Mouse (Mus musculus) midbrain, embryonic 16.5 days (tissue): ENCODE measurements around the gene Dlx6. TPM values are rescaled to one million over a fixed set of nuclear protein-coding genes. Genes with fewer than 3 reads are reported as not detected.

ENCODE experiments used
- ATAC-seq: fragments of 200-750 bp; cut with Nextera tagmentation; 2 replicates; pipeline ENCODE4 v1.8.0; 2017; ENCODE audit warnings: moderate TSS enrichment
- H3K27ac ChIP-seq: fragments of 300-500 bp; sonication (generic); 2 replicates; pipeline ENCODE4 v1.5.1; 2014; ENCODE audit warnings: mild to moderate bottlenecking, low read length, mixed read lengths
- H3K27me3 ChIP-seq: fragments of 300-500 bp; sonication (generic); 2 replicates; pipeline ENCODE4 v1.6.1; 2014; ENCODE audit warnings: low read depth, low read length, mixed read lengths; ENCODE audit not compliant: control insufficient read depth, insufficient read depth
- H3K36me3 ChIP-seq: fragments of 300-500 bp; sonication (generic); 2 replicates; pipeline ENCODE4 v1.6.1; 2014; ENCODE audit warnings: mild to moderate bottlenecking, low read length, moderate library complexity, mixed read lengths; ENCODE audit not compliant: control insufficient read depth, insufficient read depth
- H3K4me1 ChIP-seq: fragments of 300-500 bp; sonication (generic); 2 replicates; pipeline ENCODE4 v1.6.1; 2014; ENCODE audit warnings: mild to moderate bottlenecking, low read length, mixed read lengths; ENCODE audit not compliant: control insufficient read depth, insufficient read depth
- H3K4me2 ChIP-seq: fragments of 300-500 bp; sonication (generic); 2 replicates; pipeline ENCODE4 v1.6.1; 2014; ENCODE audit warnings: mild to moderate bottlenecking, low read length, mixed read lengths
- H3K4me3 ChIP-seq: fragments of 300-500 bp; sonication (generic); 2 replicates; pipeline ENCODE4 v1.5.1; 2014; ENCODE audit warnings: low read depth, mild to moderate bottlenecking, low read length, moderate library complexity, mixed read lengths
- H3K9ac ChIP-seq: fragments of 300-500 bp; sonication (generic); 2 replicates; pipeline ENCODE4 v1.6.1; 2014; ENCODE audit warnings: low read depth, low read length, mixed read lengths
- H3K9me3 ChIP-seq: fragments of 300-500 bp; sonication (generic); replicated peaks from 2 replicates; pipeline ENCODE4 v1.6.1; 2014; ENCODE audit warnings: mild to moderate bottlenecking, low read length, mixed read lengths; ENCODE audit not compliant: control insufficient read depth, poor library complexity, severe bottlenecking
- WGBS: fragments of 180-500 bp; shearing (Covaris S2); extraction: QIAGEN DNeasy Blood & Tissue Kit; methylation state at CpG from one replicate; pipeline ENCODE4 v1.1.7; 2014; 5-methylcytosine and 5-hydroxymethylcytosine counted together
- polyA plus RNA-seq: library from polyadenylated mRNA; unstranded; fragments of >200 nt; fragmentation: Nextera tagmentation; extraction: Ambion mirVana; gene quantifications from 2 replicates; pipeline ENCODE4 v1.2.1, GENCODE M21; 2015

The Dlx6 gene
- polyA plus RNA-seq, 1 experiment from 2014 or later: 1.3 TPM

DNA sequence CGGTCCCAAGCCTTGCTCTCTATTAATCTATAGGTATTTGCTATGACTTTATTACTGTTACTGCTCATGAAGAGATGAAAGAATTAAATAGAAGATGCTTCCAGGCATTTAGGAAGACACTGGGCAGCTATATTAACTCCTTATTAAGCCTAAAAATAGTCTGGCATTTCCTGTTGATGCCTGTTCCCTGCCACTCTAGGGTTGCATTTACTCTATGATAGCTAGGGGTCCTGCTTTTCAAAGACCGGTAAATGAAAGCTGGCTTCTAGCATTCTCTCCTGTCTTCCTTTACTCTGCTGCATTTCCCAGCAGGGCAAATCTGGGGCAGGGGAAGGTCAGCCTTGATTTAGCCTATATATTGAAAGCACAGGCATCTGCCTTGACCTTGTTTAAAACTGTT lies 5.4 kb upstream of the Dlx6 start:
- Histone ChIP-seq H3K36me3 (no peaks in the 10 kb centered on the region), H3K4me2 (peak overlapping the region; percentile 20), H3K9ac (no peak overlapping the region), H3K27me3 (peaks cover 52% of the 10 kb centered on the region), H3K27ac (no peak overlapping the region), H3K4me1 (no peaks in the 10 kb centered on the region), H3K9me3 (no peaks in the 10 kb centered on the region), H3K4me3 (no peak overlapping the region)
- WGBS: 5% methylated on average over 2 of the region's 2 CpGs
- ATAC-seq: no peak

DNA sequence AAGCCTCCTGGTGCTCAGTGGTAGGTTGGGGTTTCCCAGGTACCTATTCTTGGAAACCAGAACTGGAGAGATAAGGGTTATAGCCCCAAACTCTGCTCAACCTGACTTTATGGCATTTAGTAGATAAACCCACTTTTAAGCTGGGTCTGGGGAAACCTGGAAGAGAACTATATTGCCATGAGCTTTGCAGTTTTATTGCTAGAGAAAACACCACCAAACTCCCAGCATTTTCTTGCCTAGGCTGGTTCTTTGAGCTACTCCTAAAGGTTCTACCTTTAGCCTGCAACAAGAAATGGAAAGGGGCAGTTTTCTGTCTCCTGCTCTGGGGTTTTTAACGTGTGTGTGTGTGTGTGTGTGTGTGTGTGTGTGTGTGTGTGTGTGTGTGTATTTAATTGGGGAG lies 4.6 kb upstream of the Dlx6 start:
- whole genome bisulfite sequencing: 0% methylated on average over 1 of the region's 1 CpGs
- ATAC-seq: no peak
- Histone ChIP-seq H3K36me3 (no peaks in the 10 kb centered on the region), H3K27ac (no peak overlapping the region), H3K9ac (no peak overlapping the region), H3K9me3 (no peaks in the 10 kb centered on the region), H3K4me2 (no peak overlapping the region), H3K4me1 (peaks cover 5% of the 10 kb centered on the region; the same call in 1 of the 2 replicates), H3K4me3 (no peak overlapping the region; the same call in 1 of the 2 replicates), H3K27me3 (peaks cover 45% of the 10 kb centered on the region)

DNA sequence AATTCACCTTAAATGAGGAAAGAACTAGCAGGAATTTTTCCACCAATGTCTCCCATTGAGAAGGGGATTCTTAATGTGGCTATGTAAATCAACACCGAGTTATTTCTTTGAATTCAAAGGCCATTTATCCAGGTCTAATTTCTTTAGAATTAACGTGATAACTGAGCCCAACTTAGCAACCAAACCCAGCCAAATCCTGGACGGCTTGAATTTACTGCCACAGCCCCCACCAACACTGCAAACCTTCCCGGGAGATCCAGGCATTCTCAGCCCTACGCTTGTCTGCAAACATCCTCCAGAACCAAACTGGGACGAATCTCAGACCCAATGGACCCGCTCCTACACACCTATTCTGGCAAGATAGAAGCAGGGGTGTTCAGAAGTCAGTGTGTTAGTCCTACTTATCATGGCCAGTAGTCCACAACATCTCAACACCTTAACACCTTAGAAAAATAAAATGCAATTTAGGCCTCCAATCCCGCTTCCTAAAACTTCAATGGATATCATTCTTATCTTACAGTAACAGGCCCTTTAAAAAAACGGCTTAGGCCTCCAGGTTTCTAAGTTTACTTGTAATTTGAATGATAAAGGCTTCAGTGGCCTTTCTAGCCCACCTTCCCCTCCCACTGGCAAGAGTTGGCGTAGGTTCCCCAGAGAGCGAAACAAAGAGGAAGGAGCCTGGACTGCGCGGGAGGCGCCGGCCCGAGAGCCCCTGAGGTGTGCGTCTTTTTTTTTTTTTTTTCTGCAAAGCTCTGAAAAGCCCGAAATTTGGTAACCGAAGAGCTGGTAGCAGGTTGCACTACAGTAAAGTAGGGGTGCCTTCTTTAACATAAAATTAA lies 3.8 kb upstream of the Dlx6 start:
- H3K27ac ChIP-seq: peak overlapping the region; percentile 70
- under 1% methylated on average over 19 of the region's 19 CpGs for WGBS
- peaks cover 9% of the 10 kb centered on the region; the same call in 1 of the 2 replicates for H3K4me1 ChIP-seq
- ATAC-seq: no peak
- H3K27me3 ChIP-seq: peaks cover 48% of the 10 kb centered on the region
- H3K4me2 ChIP-seq: peak overlapping the region; percentile 21; the same call in 1 of the 2 replicates
- no peaks in the 10 kb centered on the region for H3K9me3 ChIP-seq
- no peaks in the 10 kb centered on the region for H3K36me3 ChIP-seq
- no peak overlapping the region for H3K9ac ChIP-seq
- peak overlapping the region; percentile 23 for H3K4me3 ChIP-seq

DNA sequence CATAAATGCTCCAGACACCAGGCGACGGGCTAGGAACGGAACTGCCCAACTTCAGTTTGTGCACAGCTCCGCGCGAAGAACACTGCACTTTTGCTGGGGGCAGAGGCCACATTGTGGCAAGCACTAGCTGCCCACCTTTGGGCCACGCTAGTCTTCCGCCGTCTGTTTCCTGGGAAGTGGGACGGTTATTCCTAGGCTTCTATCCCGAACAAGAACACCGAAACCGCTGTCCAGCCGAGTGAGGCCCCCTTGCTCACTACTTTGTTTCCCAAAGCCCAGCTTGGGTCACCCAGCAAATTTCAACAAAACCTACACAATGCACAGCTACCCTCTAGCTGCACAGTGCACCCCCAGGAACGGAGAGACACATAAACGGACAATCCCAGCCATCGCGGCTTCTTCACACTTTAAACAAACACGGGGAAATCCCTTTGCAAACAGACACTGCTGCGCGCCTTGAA lies 3.2 kb upstream of the Dlx6 start:
- peak overlapping the region; percentile 23 for H3K4me3 ChIP-seq
- peak overlapping the region; percentile 21 for H3K4me2 ChIP-seq
- ATAC-seq: no peak
- WGBS: under 1% methylated on average over 21 of the region's 21 CpGs
- H3K27me3 ChIP-seq: peaks cover 43% of the 10 kb centered on the region
- 0 out of 2 replicates have a peak overlapping the region, but pooled peaks have one; percentile 24 for H3K9ac ChIP-seq
- H3K4me1 ChIP-seq: peaks cover 9% of the 10 kb centered on the region; the same call in 1 of the 2 replicates
- H3K36me3 ChIP-seq: no peaks in the 10 kb centered on the region
- H3K27ac ChIP-seq: peak overlapping the region; percentile 70
- H3K9me3 ChIP-seq: no peaks in the 10 kb centered on the region

DNA sequence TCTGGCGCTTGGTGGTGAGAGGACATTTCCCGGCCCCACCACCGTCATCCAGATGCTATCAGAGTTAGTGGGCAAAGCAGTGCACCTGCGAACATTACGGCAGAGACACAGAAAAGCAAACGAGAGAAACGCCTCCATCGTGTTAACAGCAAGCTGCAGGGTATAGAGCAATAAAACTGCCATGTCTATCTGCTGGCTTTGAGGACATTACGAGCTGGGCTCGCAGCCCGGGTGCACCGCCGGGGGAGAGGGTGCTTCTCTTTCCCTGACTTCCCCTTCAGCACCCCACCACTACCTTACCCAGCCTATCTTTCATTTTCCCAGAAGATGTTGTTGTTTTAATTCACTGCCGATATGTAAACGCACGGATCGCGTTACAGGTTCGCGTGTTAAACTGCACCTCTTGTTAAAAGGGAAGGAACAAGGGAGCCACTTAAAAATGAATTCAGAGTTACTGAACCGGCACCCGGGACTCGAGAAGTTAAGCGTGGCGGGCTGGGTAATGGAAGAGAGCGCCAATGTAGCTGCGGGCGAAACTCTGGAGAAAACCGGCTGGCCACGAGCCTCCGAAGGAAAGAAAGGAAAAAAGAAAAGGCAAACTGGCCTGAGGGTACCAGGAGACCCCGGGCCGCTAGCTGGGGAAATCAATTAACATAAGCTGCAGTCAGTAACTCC lies 2.6 kb upstream of the Dlx6 start:
- Histone ChIP-seq H3K27ac (peak overlapping the region; percentile 70), H3K4me2 (peak overlapping the region; percentile 20), H3K9ac (0 out of 2 replicates have a peak overlapping the region, but pooled peaks have one; percentile 18), H3K27me3 (peaks cover 43% of the 10 kb centered on the region), H3K4me3 (peak overlapping the region; percentile 23), H3K9me3 (no peaks in the 10 kb centered on the region), H3K4me1 (peaks cover 9% of the 10 kb centered on the region; the same call in 1 of the 2 replicates), H3K36me3 (no peaks in the 10 kb centered on the region)
- under 1% methylated on average over 33 of the region's 33 CpGs for WGBS
- ATAC-seq: no peak

DNA sequence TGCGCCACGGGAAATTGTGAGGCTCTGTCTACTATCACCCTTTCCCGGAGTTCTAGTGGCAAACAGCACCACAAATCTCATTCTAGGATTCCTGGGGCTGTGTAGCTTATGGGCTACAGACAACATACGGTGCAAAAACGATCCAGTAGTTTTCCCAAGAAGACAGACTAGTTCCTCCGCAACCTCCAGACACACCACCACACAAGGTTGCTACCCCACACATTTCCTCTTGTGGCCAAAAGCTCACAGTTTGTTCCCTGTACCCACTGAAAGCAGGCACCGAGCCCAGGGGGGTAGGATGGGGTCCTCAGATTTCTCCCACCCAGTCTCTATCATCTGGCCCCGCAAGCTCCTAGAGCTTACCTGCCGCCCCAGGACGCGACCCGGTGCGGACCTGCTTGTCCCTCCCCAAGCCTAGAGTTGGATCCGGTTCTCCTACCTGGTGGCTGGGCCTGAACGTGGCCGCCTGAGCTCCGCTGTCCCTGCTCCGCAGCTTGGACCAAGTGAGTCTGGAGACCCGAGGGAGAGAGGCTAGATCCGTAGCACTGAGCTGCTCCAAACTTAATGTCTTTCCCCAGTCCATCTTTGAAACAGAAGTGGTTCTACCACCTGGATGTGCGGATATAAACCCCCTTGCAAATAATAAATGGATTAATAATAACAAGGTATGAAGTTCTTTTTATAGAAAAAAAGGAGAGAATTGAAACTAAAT lies 1.9 kb upstream of the Dlx6 start:
- no peak for ATAC-seq
- under 1% methylated on average over 21 of the region's 21 CpGs for WGBS
- Histone ChIP-seq H3K36me3 (no peaks in the 10 kb centered on the region), H3K27me3 (peaks cover 45% of the 10 kb centered on the region), H3K27ac (peak overlapping the region; percentile 70; the same call in 1 of the 2 replicates), H3K9ac (no peak overlapping the region), H3K4me3 (peak overlapping the region; percentile 23), H3K4me2 (0 out of 2 replicates have a peak overlapping the region, but pooled peaks have one; percentile 17), H3K4me1 (peaks cover 9% of the 10 kb centered on the region; the same call in 1 of the 2 replicates), H3K9me3 (no peaks in the 10 kb centered on the region)

DNA sequence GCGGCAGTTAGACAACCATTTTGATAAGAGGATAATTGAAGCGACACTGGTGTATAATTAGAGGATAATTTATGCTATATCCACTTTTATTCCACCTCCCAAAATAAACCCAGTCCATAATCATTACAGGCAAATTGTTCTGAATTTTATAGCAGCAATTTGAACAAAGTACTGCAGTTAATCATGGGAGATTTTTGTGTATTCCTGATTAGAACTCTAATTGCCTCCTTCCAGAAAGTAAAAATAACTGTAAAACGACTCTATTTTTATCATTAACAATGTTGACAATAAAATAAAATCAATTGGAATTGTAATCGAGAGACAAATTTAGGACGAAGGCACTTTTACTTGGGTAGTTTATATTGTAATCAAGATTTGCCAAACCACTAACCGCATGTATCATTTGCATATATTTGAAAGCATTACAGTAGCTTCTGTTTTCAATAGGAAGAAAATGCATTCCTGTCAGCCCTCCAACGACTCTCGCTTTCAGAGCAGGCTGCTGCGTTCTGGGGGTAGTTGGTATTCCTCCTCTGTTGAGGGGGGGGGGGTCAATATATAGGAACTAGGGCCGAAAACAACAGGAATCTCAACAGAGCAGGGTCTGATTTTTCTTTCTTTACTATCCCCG lies 1.2 kb upstream of the Dlx6 start:
- ATAC-seq: no peak

DNA sequence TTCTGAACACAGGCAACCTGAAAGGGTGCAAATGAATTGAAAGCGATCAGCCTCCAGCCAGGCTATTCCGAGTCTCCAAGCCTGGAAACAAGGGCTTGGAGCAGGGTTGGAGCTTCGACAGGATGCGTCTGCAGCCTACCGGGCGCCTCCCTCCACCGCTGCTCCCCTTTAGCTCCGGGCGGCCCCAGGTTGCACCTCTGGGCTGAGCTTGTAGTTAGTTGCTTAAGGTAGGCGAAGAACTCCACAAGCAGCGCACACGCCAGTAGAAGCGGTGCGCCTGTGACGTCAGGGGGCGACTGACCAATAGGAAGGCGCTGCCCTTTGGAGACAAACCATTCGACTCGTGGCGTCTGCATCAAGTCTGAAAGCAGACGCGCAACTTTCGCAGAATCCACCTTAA lies 523 bp upstream of the Dlx6 start:
- ATAC-seq: peak; percentile 71
- Histone ChIP-seq H3K9ac (no peak overlapping the region), H3K36me3 (no peaks in the 10 kb centered on the region), H3K27ac (no peak overlapping the region), H3K4me2 (peak overlapping the region; percentile 54), H3K4me3 (peak overlapping the region; percentile 40), H3K27me3 (peaks cover 46% of the 10 kb centered on the region), H3K9me3 (no peaks in the 10 kb centered on the region), H3K4me1 (peaks cover 9% of the 10 kb centered on the region; the same call in 1 of the 2 replicates)
- under 1% methylated on average over 22 of the region's 23 CpGs for WGBS

More for the DNA sequence above, 1.2 kb upstream of the Dlx6 start:
- 3% methylated on average over 11 of the region's 11 CpGs for WGBS
- no peaks in the 10 kb centered on the region for H3K9me3 ChIP-seq
- no peak overlapping the region for H3K9ac ChIP-seq
- H3K27me3 ChIP-seq: peaks cover 46% of the 10 kb centered on the region
- H3K36me3 ChIP-seq: no peaks in the 10 kb centered on the region
- H3K4me2 ChIP-seq: no peak overlapping the region
- no peak overlapping the region for H3K27ac ChIP-seq
- peak overlapping the region; percentile 40; the same call in 1 of the 2 replicates for H3K4me3 ChIP-seq
- H3K4me1 ChIP-seq: peaks cover 9% of the 10 kb centered on the region; the same call in 1 of the 2 replicates
